Mouse (Mus musculus): Measurements from ENCODE around the gene Ugt2a3.
"Not testable (repeated sequence)": the region's sequence is repeated elsewhere in the genome, so short reads cannot be mapped to it uniquely, and the experiment has no call there.

Gene Ugt2a3

DNA sequence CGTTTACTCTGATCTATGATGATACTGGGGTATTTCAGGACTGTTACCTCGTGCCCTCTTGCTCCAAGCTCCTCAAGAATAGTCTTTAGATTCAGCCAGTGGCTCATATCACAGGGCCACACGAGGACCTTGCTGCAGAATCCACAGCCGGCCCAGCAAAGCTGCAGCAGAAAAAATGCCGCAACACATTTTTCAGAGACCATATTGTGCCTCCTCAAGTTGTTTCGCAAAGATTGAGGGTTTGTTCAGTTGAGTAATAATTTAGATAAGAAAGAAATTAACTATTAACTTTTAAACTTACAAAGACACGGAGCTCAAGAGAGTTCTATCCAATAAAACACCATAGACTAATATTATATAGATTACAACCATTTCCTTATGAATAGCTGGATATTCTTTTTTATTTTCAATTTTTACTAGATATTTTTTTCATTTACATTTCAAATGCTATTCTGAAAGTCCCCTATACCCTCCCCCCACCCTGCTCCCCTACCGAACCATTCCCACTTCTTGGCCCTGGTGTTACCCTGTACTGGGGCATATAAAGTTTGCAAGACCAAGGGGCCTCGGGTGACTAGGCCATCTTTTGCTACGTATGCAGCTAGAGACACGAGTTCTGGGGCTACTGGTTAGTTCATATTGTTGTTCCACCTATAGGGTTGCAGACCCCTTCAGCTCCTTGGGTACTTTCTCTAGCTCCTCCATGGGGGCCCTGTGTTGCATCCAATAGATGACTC lies at the start of gene Ugt2a3:
Gene Ugt2a3 (minus strand): TSS at position 235 of the 737 bp plus-strand sequence.
- DNase-seq (ENCODE audit: extremely low read depth, insufficient read length, low spot score) = no peak

DNA sequence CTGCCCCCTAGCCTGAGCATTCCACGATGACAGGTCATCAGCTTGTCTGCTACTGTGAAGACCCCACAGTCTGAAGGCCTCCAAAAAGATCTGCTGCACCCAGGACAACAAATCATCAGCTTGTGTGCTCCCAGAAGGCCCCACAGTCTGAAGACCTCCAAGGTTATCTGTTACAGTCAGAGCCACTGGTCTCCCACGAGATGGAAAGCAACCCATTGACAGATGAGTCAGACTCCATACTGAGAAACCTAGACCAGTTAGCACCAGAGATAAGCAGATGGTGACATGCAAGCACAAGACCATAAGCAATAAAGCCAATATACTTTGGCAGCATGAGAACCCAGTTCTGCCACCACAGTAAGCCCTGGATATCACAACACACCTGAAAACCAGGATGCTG lies 43.2 kb upstream of the Ugt2a3 start:
- no peak for DNase-seq (ENCODE audit: extremely low read depth, insufficient read length, low spot score)

DNA sequence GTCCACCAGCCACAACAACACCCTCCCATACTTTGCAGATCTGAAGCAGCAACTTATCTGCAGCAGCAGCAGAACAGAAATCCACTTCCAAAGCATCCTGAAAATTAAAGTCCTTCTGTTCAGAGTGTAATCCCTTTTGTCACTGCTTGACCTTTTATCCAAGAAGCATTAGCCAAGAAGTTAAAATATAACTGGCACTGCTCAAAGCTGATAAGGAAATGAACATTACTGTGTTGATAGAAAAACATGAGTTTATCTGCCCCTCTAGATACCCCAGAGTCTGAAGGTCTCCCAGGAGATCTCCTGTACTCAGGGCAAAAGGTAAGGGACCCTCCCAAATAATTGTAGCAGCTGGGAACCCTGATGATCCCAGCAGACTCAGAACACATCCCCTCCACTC lies 42.8 kb upstream of the Ugt2a3 start:
- no peak for DNase-seq (ENCODE audit: extremely low read depth, insufficient read length, low spot score)

DNA sequence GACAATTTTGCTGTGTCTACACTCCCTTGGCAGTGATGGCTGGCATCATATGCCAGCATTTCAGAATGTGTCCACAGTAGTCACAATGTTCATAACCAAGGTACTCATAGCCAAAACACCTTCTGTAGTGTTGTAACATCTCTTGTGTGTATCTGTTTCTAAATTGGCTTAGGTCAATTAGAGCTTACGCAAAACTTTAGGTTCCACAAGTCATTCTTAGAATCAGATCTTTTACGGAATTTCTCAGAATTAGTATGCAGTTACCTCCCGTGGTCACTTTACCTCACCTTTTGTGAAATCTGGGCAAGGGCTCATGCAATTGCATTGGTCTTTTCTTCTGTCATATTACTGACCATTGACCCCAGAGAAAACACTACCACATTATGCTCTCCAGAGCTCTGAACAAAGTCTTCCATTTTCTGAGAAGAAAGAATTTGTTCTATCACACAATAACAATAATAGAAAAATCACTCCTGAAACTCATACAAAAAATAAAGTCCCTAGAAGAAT lies 38.9 kb upstream of the Ugt2a3 start:
- no peak for DNase-seq (ENCODE audit: extremely low read depth, insufficient read length, low spot score)

DNA sequence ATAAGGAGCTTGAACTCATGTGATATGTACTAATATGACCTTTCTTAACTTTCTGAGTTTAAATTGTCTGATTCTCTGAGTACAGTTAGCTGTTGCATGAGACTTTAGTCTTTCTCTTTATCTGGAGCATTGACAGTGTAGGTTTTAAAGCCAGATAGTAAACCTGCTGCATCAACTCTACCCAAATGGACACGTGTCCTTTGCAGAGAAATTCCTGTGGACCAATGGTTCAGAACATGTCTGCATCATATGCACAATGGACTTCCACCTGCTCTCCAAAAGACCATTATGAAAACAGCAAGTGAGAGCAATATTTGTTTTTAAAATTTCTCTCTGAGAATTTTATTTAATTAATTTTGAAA lies 36.5 kb upstream of the Ugt2a3 start:
- DNase-seq (ENCODE audit: extremely low read depth, insufficient read length, low spot score) = no peak

DNA sequence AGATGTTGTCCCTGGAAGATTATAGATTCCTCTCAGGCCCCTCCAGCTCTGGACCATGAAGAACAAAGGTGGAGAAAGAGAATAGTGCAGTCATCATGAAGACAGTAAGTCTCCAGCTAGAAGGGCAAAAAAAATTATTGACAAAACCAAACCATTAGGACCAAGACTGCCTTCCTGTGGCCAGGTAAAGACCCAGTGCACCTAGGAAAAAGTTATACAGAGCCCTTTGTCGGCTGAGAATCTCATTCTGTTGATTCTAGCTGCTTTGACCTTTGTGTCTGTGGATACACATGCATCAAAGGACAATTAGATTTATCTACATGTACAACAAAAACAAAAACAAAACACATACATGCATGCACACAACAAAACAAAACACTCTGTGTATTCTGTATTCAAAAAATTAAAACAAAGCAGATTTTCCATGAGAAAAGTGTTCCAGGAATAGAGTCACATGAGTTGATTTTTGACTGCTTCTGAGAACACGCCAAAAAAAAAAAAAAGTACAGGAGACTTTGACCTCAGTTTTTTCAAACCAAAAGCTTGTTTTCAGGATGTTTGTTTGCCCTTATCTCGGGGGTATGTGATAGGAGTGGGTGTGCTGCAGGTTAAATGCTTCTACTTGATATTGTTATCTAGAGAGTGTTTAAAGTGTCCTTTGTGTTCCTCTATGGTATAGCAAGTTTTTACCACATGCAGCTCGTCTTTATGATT lies 36.0 kb upstream of the Ugt2a3 start:
- not testable (repeated sequence) for DNase-seq (ENCODE audit: extremely low read depth, insufficient read length, low spot score)

DNA sequence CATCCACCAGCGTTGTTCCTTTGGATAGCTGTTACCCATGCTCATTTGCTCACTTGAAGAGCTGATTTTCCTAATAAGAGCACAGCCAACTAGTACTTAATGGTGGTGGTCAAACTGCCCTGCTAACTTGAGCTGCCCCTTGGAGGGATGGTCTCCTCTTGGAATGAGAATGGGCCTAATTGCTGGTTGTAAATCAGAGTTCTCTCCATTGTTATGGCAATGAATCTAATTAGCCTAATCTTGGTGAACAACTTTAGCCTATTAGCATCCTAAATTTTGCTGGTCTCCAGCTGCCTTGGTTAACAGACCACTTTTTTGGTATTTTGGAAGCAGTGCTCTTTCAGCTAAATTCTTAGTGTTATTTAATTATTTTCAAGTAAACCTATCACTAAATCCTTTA lies 13.4 kb upstream of the Ugt2a3 start:
- DNase-seq (ENCODE audit: extremely low read depth, insufficient read length, low spot score) = no peak

DNA sequence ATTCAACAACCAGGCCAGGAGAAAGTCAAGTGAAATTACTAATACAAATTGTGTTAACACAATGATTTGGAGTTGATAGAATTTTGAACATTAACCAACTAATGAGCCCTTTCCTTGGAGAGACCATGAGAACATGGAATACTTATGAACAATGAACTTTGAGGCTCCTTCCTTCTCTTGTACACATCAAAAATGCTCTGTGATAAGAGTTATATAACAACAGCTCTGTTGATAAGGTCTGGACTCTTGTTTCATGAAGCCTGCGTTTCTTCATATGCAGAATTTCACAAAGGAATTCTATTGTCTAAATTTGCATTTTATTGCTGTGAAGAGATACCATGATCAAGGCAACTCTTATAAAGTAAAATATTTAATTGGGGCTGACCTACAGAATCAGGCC lies 12.2 kb upstream of the Ugt2a3 start:
- DNase-seq (ENCODE audit: extremely low read depth, insufficient read length, low spot score) = not testable (repeated sequence)

DNA sequence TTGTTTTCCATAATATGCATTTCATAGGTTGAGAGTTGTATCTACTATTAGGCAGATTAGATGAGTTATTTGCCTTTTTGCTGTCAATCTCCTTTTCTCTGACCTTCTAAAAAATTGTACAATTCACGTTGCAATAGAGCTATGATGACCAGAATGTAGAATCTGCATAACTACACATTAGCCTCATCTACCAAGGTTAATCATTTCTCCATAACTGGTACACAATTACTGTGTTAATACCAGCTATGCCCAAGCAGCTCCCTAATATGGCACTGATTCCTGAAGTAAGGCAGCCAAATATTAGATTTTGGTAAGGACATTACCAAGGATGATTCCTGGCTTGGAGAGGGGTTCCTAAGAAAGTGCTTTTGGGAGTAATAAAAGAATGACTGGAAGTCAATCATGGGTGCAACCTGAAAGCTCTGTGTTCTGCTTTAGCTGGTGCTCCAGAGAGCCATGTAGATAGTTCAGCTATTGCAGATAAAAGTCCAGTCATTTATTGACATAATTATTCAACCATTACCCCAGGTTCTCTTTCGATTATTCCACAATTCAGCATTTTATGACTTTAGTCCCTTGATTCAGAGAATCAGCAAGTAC lies 10.6 kb upstream of the Ugt2a3 start:
- not testable (repeated sequence) for DNase-seq (ENCODE audit: extremely low read depth, insufficient read length, low spot score)

DNA sequence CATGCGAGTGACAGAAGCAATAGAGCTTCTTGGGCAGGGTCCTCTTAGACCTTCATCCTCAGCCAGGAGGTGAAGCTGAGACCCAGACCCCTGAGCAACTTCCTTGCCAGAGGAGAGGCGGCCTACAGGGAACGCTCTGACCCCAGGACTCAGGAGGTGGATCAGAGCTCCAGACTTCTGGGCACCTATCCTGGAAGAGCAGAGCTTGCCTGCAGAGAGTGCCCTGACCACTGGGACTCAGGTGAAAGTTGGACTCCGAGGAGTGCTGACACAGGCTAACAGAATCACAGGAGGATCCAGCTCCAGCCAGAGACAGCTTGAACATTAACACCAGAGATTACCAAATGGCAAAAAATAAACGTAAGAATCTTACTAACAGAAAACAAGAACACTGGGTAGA lies 3.5 kb upstream of the Ugt2a3 start:
- DNase-seq (ENCODE audit: extremely low read depth, insufficient read length, low spot score) = no peak

DNA sequence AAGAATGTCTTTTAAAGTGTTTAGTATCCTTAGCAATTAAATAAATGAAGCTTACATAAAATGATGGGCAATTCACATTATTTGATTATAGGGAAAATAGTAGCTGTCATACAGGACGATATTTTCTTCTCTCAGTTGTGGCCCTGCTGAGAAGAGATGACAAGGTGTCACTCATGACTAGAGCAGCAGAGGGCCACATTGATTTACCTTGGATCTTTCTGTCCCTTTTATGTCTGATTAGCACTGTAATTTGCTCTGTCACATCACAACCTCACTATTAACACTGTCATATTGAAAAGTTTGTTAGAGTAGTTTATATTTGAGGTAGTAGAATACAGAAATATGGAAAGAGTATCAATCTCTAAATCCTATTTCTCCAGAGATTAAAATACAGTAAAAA lies 1.8 kb downstream of the Ugt2a3 start:
- DNase-seq (ENCODE audit: extremely low read depth, insufficient read length, low spot score) = no peak

DNA sequence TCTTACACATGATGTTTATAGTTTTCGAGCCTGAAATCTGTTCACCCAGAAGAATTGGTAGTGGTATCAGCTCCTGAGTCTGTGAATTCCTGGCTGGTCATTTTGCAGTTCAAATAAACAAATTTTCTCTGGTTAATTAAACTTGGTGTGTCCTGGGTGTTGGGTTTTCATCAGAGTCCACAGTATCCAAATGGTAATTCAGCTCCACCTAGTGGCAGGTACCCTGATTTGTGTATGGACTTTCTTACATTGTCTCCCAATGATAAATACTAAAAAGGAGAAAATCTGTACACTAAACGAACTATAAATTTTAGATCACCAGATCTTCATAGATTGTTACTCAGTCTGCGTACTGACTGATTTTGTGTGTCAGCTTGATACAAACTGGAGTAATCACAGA lies 3.4 kb downstream of the Ugt2a3 start:
- no peak for DNase-seq (ENCODE audit: extremely low read depth, insufficient read length, low spot score)

DNA sequence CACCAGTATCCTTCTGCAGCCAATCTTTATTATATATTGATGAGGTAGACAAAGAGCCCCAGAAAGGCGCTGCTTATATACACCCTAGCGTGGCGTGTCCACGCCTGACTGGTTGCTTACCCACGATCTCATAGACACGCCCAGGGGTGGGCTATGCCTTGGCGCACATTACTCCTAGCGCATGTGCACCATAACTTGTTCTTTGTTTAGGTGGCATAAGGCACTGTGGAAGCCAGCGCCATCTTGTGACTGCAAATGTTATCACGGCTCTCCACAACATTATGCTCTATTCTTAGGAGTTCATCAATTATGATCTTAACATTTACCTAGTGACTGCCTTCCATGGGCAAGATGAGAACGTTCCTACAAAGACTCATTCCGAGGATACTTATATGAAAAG lies 25.6 kb downstream of the Ugt2a3 start:
- DNase-seq (ENCODE audit: extremely low read depth, insufficient read length, low spot score) = no peak

DNA sequence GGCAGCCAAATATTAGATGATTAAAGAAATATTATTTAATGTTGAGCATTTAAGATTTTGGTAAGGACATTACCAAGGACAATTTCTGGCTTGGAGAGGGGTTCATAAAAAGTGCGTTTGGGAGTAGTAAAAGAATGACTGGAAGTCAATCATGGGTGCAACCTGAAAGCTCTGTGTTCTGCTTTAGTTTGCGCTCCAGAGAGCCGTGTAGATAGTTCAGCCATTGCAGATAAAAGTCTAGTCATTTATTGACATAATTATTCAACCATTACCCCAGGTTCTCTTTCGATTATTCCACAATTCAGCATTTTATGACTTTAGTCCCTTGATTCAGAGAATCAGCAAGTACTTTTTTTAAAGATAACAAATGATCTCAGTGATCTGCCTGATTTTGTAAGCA lies 50.8 kb downstream of the Ugt2a3 start:
- DNase-seq (ENCODE audit: extremely low read depth, insufficient read length, low spot score) = not testable (repeated sequence)

DNA sequence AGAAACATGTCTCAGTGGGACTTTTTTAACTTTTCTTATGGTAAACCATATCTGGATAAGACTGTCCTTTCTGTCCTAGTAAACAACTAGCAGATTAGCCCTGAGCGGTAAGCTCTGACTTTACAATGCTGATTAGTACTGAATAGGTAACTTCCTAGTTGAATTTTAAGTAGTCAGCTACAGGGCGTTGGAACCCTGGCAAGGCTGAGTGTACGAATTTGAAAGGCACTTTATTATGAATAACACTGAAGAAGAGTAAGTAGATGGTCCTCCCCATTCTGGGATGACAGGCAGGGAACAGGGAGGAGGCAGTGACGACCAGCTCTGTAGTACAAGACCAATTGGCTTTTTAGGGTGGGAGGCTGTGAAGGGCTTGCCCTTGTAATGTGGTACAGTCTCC lies 61.0 kb downstream of the Ugt2a3 start:
- not testable (repeated sequence) for DNase-seq (ENCODE audit: extremely low read depth, insufficient read length, low spot score)

DNA sequence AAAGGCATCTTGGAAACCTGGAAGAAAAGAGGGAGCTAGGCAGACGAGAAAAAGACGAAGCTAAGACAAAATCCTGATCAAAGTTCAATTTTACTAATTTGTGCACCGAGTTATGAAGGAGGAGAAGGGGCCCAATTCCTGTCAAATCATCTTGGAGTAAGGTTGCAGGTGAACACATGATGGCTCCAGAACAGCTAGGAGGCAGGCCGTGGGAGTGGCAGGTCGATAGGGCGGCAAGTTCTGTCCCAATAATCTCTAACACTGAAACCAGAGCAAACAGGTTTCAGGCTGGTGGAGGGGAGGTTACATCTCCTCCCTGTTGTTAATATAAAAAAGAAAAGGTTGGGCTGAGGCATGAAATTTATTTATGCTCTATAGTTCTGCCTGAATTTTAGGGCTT lies 61.4 kb downstream of the Ugt2a3 start:
- no peak for DNase-seq (ENCODE audit: extremely low read depth, insufficient read length, low spot score)

All from 3134 (cell line).